Mouse (Mus musculus): ENCODE results near the gene Vps26c. TPM values are rescaled to one million over a fixed set of nuclear protein-coding genes. Genes with fewer than 3 reads are reported as not detected.

The Vps26c gene
- total RNA-seq, 2 experiments from 2014 or later = 43.8 to 50.6 TPM

Other genes starting within 250 kb of the Vps26c start
- 10 to 100 TPM; 11.7 to 11.8 TPM for gene Hlcs, start 213.3 kb downstream of the Vps26c start, total RNA-seq (2021)
- under 1 TPM; 0.32 to 0.60 TPM for gene Ripply3, start 198.4 kb downstream of the Vps26c start, total RNA-seq (2021)
- gene Ttc3, start 156.2 kb downstream of the Vps26c start, total RNA-seq (2021) = 100 to 1,000 TPM; 862 to 884 TPM
- gene Pigp, start 155.0 kb downstream of the Vps26c start, total RNA-seq (2021) = 10 to 100 TPM; 53.4 to 60.9 TPM
- gene Dyrk1a, start 43.2 kb upstream of the Vps26c start, total RNA-seq (2021) = 100 to 1,000 TPM; 121 to 124 TPM